Mouse (Mus musculus) thymus, adult 2 months (tissue): Measurements from ENCODE around the gene Tcte1.
A peak's percentile ranks its signal among the peaks of the same experiment; 100 is the strongest.

ENCODE experiments used
- CTCF ChIP-seq: fragments of 200-500 bp; IDR thresholded peaks from 2 replicates; pipeline ENCODE4 v1.5.1; 2012; ENCODE audit warnings: mild to moderate bottlenecking, control low read depth, low read length, moderate library complexity, borderline replicate concordance; ENCODE audit not compliant: control insufficient read depth, poor library complexity, insufficient read depth; ENCODE audit errors: extremely low read depth
- POLR2A ChIP-seq: fragments of 200-500 bp; IDR thresholded peaks from 2 replicates; pipeline ENCODE4 v1.6.1; 2012; ENCODE audit warnings: mild to moderate bottlenecking, low read length, control low read depth, moderate library complexity; ENCODE audit not compliant: control insufficient read depth, poor library complexity, insufficient read depth; ENCODE audit errors: extremely low read depth

GRCm38 (mm10) chr17:45582715-45583355 lies 59.6 kb downstream of the Tcte1 start:
- TF ChIP-seq CTCF = peak; percentile 48; the same call in 1 of the 2 replicates
- TF ChIP-seq POLR2A = no peak
